Mouse (Mus musculus) ZHBTc4 (cell line): ENCODE measurements around the gene Maml3.

Experiments used
- DNase-seq: peaks from one replicate; pipeline ENCODE4 v3.0.0-alpha.2; 2011; ENCODE audit warnings: low read depth, low spot score

Gene Maml3

GRCm38 (mm10) chr3:52003663-52004062 is 101.2 kb downstream of the Maml3 start:
- DNase-seq, result no peak

GRCm38 (mm10) chr3:52001518-52001895 is 103.4 kb downstream of the Maml3 start:
- no peak for DNase-seq

DNA sequence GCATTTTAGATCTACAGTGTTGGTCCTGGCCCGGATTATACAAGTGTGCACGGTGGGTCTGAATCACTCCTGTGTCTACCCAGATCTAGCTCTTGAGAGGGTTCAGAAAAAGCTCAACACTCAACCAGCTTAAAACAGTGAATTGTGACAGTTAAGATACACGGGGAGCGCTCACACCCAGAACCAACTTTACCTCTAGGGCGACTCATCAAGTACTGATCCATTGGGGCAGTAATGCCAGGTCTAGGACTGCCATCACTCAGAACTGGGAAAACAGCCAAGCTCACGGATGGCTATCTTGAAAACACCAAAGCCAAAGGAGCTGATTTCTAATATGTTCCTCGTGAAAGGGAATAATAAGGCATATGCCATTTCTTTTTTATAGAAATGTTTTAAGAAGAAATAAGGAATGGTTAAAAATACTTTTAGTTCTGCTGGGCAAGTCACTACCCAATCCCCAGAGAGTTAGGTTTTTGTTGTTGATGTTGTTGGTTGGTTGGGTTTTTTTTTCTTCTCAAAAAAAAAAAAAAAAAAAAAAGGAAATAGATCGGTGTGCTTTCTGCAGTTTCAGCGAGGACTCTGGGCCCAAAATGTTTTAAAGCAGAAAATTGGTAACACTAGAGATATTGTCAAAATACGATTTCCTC is 103.9 kb downstream of the Maml3 start:
- DNase-seq, result no peak

DNA sequence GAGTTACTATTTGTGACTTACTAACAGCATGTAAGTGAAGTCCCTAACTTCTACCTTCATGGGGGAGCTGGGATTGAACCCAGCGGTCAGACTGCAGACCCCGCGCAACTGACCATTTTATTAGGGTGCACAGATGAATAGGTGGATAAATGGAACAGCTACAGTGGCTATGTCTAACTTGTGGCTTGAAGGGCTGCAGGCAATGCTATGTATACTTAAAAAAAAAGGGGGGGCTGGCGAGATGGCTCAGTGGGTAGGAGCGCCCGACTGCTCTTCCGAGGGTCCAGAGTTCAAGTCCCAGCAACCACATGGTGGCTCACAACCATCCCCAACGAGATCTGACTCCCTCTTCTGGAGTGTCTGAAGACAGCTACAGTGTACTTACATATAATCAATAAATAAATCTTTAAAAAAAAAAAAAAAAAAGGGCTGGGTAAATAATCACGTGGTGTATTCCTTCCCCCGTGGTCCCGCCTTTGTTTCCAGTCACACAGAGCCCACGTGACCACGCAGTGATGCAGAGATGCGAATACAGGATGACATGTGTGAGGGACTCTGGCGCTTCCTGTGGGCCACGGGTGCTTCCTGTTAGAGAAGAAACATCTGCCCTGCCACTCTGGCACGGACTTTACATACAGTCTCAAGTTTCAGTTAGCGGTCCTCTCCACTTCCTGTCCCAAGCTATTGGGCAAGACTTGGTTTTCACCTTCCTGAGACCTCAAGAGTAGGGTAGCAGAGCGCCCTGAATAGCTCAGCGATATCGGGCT is 105.0 kb downstream of the Maml3 start:
- no peak for DNase-seq

GRCm38 (mm10) chr3:51998511-51999399 is 106.1 kb downstream of the Maml3 start:
- DNase-seq, result no peak

- DNase-seq, result no peak
Observed at GRCm38 (mm10) chr3:51997616-51998015, 107.3 kb downstream of the Maml3 start.

DNA sequence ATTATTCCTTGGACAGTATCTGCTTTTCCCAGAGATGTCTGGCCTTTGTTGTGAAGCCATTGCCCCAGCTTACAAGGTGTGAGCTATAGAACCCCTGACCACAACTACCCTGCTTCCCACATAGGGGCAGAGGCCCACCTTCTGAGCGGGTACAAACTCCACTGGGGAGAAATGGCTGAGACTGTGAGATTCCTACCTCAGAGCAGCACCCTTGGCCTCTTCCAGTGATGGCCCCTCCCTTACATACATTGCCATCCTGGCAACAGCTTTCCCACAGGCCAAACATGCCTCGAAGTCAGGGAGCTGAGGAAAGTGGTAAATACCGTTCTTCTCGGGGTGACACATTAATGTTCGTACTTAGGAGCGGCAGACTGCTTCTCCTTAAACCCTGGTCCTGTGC is 118.4 kb downstream of the Maml3 start:
- no peak for DNase-seq

DNA sequence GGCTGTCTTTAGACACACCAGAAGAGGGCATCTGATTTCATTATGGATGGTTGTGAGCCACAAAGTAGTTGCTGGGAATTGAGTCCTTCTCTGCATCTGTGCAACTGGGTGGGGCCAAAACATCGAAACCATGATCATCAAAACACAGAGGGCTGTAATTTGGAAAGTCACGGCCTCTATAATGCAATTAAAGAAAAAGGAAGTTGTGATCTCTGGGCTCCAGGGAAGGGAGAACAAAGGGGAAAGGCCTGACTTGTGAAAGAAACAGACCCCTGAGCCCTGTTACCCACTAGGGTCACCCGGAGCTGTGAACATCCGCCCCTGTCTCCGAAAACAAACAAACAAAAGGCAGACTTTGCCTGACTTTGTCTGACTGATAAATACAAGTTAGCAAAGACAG is 123.4 kb downstream of the Maml3 start:
- DNase-seq, result no peak

GRCm38 (mm10) chr3:51977654-51978352 is 127.1 kb downstream of the Maml3 start:
- no peak for DNase-seq

GRCm38 (mm10) chr3:51974601-51975000 is 130.3 kb downstream of the Maml3 start:
- no peak for DNase-seq

GRCm38 (mm10) chr3:51974153-51974552 is 130.7 kb downstream of the Maml3 start:
- DNase-seq, result no peak

- DNase-seq, result peak; percentile 65
Observed at GRCm38 (mm10) chr3:51972576-51972975, 132.3 kb downstream of the Maml3 start.

DNA sequence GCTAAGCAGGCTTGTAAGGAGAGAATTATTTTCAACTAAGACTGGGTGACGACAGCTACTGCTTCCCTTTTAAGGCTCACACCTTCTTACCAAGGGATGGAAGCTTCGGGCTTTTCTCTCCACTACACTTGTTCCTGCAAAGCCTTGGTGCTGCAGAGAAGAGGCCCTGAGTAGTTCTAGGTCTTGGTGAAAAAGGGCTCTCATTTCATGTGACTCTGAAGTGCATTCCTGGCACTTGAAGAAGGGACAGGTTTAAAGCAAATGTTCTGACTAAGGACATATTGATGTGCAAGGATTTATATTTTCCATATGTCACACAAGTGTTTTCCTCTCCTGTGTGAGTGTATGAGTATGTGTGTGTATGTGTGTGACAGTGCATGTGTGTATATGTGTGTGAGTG is 134.4 kb downstream of the Maml3 start:
- DNase-seq, result no peak

GRCm38 (mm10) chr3:51969451-51969850 is 135.4 kb downstream of the Maml3 start:
- DNase-seq, result no peak

DNA sequence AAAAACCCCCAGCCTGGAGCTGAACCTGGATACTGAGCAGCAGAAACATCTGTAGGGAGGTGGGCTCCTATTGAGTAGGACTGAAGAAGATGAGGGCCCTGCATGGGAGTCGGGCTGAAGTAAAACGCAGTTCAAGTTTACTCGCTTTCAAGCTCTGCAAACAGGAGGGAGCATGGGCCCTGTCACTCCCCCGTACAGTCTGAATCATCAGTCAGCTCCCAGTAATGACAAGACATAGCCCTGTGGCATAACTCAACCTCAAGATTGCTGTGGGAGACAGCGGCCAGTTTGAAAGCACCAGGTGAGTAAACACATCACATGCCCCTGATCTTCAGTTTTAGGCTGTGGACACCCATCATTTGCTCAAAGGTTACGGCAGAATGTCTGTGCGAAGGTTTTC is 139.0 kb downstream of the Maml3 start:
- no peak for DNase-seq

DNA sequence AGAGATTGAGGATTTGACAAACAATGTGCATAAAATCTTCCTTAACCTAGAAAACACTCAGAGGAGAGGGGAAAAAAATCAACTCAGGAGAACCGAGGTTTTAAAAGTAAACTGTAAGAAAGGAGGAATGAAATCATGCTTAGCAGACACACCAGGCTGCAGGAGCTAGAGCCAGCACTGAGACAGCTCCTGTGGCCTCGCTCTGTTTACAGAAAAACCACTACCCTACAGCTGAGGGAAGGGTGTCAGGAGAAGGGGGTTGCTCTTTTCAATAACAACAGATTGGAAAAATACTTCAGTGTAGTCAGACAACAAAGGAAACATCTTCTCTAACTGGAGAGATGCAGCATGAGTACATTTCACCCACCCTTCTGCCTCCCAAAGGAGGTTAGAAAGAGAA is 139.4 kb downstream of the Maml3 start:
- no peak for DNase-seq

GRCm38 (mm10) chr3:51965008-51965407 is 139.9 kb downstream of the Maml3 start:
- no peak for DNase-seq

- no peak for DNase-seq
Observed at GRCm38 (mm10) chr3:51963891-51964593, 140.8 kb downstream of the Maml3 start.

- DNase-seq, result no peak
Observed at GRCm38 (mm10) chr3:51963151-51963791, 141.6 kb downstream of the Maml3 start.

GRCm38 (mm10) chr3:51958751-51959150 is 146.1 kb downstream of the Maml3 start:
- no peak for DNase-seq

- DNase-seq, result peak; percentile 47
Observed at GRCm38 (mm10) chr3:51954441-51954840, 150.4 kb downstream of the Maml3 start.
